Mouse (Mus musculus) hindbrain, embryonic 10.5 days (tissue): ENCODE data around the gene Maml2. TPM values are rescaled to one million over a fixed set of nuclear protein-coding genes. Genes with fewer than 3 reads are reported as not detected.

Source experiments
- DNase-seq: peaks from one replicate; pipeline ENCODE4 v3.0.0-alpha.2; 2017; ENCODE audit warnings: low spot score
- H3K27ac ChIP-seq: fragments of 300-500 bp; sonication (generic); 2 replicates; pipeline ENCODE4 v1.5.1; 2016; ENCODE audit warnings: mild to moderate bottlenecking, moderate library complexity
- H3K27me3 ChIP-seq: fragments of 300-500 bp; sonication (generic); 2 replicates; pipeline ENCODE4 v1.6.1; 2016; ENCODE audit warnings: mild to moderate bottlenecking; ENCODE audit not compliant: poor library complexity, insufficient read depth, severe bottlenecking
- H3K36me3 ChIP-seq: fragments of 300-500 bp; sonication (generic); 2 replicates; pipeline ENCODE4 v1.6.1; 2016; ENCODE audit warnings: mild to moderate bottlenecking, moderate library complexity
- H3K4me1 ChIP-seq: fragments of 300-500 bp; sonication (generic); replicated peaks from 2 replicates; pipeline ENCODE4 v1.6.1; 2016; ENCODE audit warnings: mild to moderate bottlenecking
- H3K4me3 ChIP-seq: fragments of 300-500 bp; sonication (generic); 2 replicates; pipeline ENCODE4 v1.5.1; 2016; ENCODE audit warnings: mild to moderate bottlenecking, moderate library complexity
- H3K9me3 ChIP-seq: fragments of 300-500 bp; sonication (generic); 2 replicates; pipeline ENCODE4 v1.6.1; 2016; ENCODE audit warnings: mild to moderate bottlenecking, moderate library complexity
- WGBS: fragments of 180-500 bp; shearing (Covaris S2); methylation state at CpG from one replicate; pipeline ENCODE4 v1.1.7; 2016; 5-methylcytosine and 5-hydroxymethylcytosine counted together
- polyA plus RNA-seq: library from polyadenylated mRNA; unstranded; fragments of >200 nt; fragmentation: Nextera tagmentation; extraction: Ambion mirVana; gene quantifications from 2 replicates; pipeline ENCODE4 v1.2.1, GENCODE M21; 2016

The Maml2 gene
- polyA plus RNA-seq, 1 experiment from 2014 or later, result 10.0 TPM

DNA sequence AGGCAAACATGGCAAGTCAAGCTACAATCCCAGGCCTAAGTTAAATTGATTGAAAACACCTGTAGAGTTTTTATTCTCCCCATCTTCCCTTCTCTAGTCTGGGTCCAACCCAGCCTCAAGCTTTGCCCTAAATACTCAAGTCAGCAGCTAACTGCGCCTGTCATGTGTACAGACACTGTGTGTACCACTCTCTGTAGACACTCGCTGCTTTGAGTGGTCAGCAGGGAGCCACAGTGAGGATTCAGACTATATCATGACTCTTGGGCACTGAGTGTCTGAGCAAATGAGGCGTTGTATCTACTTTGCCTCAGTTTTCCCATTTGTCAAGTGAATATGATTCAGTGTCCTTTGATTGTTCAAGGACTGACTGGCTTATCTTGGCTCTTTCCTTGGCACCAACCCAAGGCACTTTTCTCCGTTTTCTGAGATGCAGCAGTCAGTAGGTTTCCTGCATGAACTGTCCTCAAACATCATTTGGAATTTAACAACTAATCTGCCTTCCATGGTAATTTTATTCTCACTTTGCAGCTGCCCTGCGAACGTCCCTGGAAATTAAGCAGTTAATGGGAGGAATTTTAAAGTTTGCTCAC, 135.8 kb downstream of the Maml2 start:
- 88% methylated on average over 6 of the region's 6 CpGs for WGBS

DNA sequence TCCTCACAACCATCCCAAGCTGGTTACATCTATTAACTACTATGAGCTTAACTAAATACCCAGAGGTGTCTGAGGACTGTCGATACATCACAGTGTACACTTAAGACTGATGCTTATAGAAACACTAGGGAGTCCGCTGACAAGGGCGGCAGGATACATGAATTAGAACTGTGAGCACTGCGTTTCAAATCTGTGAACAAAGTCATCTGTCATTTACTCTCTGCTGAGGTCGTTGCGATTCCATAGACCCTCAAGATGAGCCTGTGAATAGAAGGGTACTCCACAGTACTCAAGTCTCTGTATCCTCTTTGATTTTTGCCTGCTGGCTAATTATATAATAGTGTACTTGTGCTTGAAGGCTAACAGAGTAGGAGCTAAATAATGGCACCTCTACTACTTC, 143.2 kb downstream of the Maml2 start:
- no peaks in the 10 kb centered on the region for H3K4me1 ChIP-seq
- DNase-seq, result no peak
- no peak overlapping the region for H3K27ac ChIP-seq
- no peak overlapping the region for H3K4me3 ChIP-seq
- WGBS, result 79% methylated on average over 6 of the region's 6 CpGs
- peaks cover 6% of the 10 kb centered on the region; the same call in 1 of the 2 replicates for H3K36me3 ChIP-seq
- no peaks in the 10 kb centered on the region for H3K27me3 ChIP-seq
- H3K9me3 ChIP-seq, result peaks cover 5% of the 10 kb centered on the region; the same call in 1 of the 2 replicates

More for the DNA sequence above, 135.8 kb downstream of the Maml2 start:
- Histone ChIP-seq H3K36me3 (peaks cover 6% of the 10 kb centered on the region; the same call in 1 of the 2 replicates), H3K4me3 (no peak overlapping the region), H3K27me3 (no peaks in the 10 kb centered on the region), H3K27ac (no peak overlapping the region), H3K4me1 (peaks cover 11% of the 10 kb centered on the region), H3K9me3 (peaks cover 5% of the 10 kb centered on the region; the same call in 1 of the 2 replicates)
- DNase-seq, result no peak

DNA sequence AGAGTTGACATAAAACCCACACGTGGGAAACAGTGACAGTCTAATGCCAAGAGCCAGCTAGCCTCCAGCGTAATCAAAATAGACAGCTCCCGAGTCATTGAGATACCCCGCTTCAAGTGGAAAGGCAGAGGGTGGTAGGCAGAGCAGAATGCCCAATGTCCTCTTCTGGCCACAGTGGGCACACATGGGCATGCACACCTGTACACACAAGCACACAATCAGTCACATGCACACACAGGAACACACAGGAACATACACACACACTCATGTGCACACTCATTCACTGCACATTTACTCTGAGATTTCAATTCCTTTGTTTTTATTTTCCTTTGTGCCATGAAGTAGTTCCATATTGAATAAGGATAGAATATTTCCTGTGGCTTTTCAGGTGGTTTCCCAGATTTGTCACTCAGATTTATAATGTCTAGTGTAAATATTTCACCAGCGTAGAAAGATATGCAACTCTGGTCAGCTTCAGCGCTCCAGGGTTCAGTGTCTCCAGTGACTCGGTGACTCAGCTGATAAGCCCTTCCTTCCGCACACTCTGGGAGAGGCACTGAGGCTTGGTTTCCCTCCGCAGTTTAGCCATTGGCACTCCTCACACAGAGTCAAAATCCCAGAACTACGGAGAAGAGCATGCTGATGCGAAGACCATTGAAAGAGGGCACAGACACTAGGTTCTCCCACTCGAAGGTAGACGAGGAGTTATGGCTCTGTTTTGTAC, 144.4 kb downstream of the Maml2 start:
- Histone ChIP-seq H3K9me3 (peaks cover 5% of the 10 kb centered on the region; the same call in 1 of the 2 replicates), H3K27ac (no peak overlapping the region), H3K36me3 (0 out of 2 replicates have a peak, but pooled peaks cover 6% of the 10 kb centered on the region), H3K27me3 (no peaks in the 10 kb centered on the region), H3K4me1 (no peaks in the 10 kb centered on the region), H3K4me3 (no peak overlapping the region)
- WGBS, result 88% methylated on average over 13 of the region's 13 CpGs
- DNase-seq, result no peak

DNA sequence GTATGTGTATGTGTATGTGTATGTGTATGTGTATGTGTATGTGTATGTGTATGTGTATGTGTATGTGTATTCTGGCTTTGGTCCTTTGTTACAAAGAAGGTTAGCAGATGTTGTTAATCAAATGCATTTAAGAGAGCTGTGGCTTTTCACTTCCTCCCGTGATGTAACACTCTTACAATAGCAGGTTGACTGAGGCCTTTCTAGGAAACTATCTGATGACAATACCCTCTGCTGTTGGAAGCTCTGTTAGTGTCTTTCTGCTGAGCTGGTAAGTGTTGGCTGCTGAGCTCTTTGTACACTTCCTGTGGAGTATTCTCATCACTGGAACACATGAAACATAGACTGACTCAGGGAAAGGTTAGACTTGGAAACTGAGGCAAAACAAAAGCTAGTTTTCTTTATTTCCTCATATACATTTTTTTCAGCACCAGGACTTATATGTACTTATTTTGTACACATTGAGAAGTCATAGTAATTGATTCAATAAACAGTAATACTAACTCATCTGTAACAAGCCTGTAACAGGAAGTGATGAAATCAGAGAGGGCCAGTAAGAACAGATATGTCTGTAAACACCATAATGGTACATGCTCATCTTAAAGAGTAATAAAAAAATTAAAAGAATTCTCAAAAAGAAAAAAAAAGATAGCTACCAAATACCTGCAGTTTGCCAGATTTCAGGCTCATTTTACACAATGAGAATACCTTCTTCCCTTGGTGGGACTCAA, 145.9 kb downstream of the Maml2 start:
- 75% methylated on average over 1 of the region's 1 CpGs for WGBS
- no peak for DNase-seq
- Histone ChIP-seq H3K27me3 (no peaks in the 10 kb centered on the region), H3K9me3 (no peaks in the 10 kb centered on the region), H3K4me1 (no peaks in the 10 kb centered on the region), H3K4me3 (no peak overlapping the region), H3K27ac (no peak overlapping the region), H3K36me3 (no peaks in the 10 kb centered on the region)

DNA sequence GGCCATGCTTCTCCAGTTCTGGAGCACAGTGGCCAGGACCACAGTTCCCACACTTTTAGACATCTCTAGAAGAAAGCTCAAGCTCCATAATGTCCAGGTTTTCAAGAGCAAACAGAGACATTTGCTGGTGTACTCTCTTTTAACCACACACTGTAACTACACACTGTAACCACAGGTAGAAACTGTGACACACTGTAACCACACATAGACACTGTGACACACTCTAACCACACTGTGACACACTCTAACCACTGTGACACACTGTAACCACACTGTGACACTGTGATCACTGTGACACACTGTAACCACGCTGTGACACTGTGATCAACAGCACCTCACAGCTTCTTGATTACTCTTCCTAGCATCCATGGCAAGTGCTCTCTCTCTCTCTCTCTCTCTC, 148.5 kb downstream of the Maml2 start:
- Histone ChIP-seq H3K27ac (no peak overlapping the region), H3K9me3 (no peaks in the 10 kb centered on the region), H3K27me3 (no peaks in the 10 kb centered on the region), H3K4me1 (0 out of 2 replicates have a peak, but pooled peaks cover 4% of the 10 kb centered on the region), H3K4me3 (no peak overlapping the region), H3K36me3 (no peaks in the 10 kb centered on the region)
- WGBS, result 78% methylated on average over 1 of the region's 1 CpGs
- no peak for DNase-seq

DNA sequence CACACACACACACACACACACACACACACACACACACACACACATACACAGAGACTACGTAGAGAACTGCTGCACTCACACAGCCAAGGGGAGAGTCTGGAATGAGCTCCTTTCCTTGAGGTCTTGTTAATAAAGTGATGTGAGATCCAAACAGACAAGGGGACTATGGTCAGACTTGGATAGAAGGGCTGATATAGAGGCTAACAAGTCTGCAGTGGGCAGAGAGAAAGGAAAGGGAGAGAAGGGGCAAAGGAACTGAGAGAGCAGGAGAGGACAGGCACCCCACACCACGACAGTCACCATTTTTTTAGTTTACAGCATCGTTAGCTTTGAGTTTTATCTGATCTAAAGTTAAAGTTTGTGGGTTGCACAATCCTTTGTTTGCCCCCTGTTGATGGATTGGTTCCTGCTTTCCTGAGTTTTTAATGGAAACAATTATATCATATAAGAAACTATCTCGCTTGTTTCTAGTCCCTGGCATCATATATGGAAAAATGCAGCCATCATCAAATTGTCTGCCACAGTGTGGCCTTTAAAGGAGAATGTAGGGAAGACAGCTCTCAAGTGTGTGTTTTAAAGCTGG, 149.0 kb downstream of the Maml2 start, which contains the start of gene Gm17571:
TSS of gene Gm17571 (minus strand) at position 51 of the 583 bp plus-strand sequence.
- DNase-seq, result no peak
- H3K27me3 ChIP-seq, result no peaks in the 10 kb centered on the region

DNA sequence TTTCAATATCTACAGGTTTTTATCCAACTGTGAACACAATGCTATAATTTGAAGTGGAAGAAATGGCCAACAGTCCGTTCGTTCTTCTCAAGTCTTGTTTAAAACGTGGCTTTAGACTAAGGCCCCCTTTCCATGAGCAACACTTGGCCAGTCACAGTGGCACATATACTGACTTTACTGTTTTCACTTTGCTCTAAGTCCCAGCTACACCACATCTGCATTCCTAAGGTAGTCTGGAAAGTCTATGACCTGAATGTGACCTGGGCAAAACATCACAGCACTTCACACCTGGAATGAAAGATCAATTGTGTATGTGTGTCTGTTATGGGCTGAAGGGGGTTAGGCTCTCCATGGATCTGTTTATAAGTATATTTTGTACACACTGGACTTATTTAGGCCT, 151.0 kb downstream of the Maml2 start:
- Histone ChIP-seq H3K27ac (no peak overlapping the region), H3K9me3 (no peaks in the 10 kb centered on the region), H3K27me3 (no peaks in the 10 kb centered on the region), H3K36me3 (no peaks in the 10 kb centered on the region), H3K4me3 (no peak overlapping the region), H3K4me1 (0 out of 2 replicates have a peak, but pooled peaks cover 4% of the 10 kb centered on the region)
- WGBS, result 85% methylated on average over 3 of the region's 3 CpGs
- no peak for DNase-seq

More for the DNA sequence above, 149.0 kb downstream of the Maml2 start, which contains the start of gene Gm17571:
- no peak within 1 kb of the TSS for H3K4me3 ChIP-seq
- H3K9me3 ChIP-seq, result no peaks in the 10 kb centered on the region
- WGBS, result 86% methylated on average over 4 of the region's 4 CpGs
- H3K4me1 ChIP-seq, result 0 out of 2 replicates have a peak, but pooled peaks cover 4% of the 10 kb centered on the region
- H3K36me3 ChIP-seq, result no peaks in the 10 kb centered on the region
- H3K27ac ChIP-seq, result no peak within 1 kb of the TSS

DNA sequence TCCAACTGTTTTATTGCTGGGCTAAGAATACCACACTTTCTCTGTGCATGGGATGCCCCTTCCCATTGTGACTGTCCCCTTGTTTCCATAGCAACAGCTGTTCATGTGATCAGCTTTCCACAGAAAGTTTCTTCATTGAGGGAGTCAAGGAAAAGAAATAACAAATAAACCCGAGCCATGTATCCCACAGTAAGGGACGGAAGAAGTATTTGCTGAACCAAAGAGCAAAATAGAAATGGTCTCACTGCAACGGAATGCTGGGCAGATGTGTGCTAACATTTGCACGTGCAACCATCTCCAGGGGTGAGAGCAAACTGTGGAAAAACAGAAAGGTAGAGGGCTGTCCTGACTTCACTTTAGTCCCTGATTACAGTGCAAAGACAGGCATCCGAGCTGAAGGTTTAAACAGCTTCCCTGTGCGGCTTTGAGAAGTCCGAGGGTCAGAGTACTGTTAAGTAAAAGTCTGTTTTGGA, 156.9 kb downstream of the Maml2 start:
- peak overlapping the region; percentile 72 for H3K27ac ChIP-seq
- 23% methylated on average over 7 of the region's 7 CpGs for WGBS

DNA sequence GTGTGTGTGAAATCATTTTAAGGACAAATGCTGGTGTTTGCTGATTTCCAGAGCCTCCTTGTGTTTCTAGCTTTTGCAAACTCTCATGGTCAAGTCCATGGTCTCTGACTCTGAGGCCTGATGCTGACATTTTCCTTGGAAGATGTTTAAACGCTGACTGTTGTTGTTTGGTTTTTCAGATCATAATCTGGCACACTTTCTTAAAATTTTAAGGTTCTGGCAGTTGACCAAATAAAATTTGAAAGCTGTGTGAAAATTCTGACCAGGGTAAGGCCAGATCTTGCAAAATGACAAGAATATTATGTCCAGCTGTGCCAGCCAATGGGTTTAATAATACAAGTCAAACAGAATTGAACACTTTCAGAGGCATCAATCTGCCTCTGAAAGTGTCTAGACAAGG, 157.5 kb downstream of the Maml2 start:
- H3K4me3 ChIP-seq, result no peak overlapping the region
- peak overlapping the region; percentile 72 for H3K27ac ChIP-seq
- 80% methylated on average over 1 of the region's 1 CpGs for WGBS

More for the DNA sequence above, 156.9 kb downstream of the Maml2 start:
- DNase-seq, result peak; percentile 26
- H3K4me1 ChIP-seq, result peaks cover 21% of the 10 kb centered on the region
- H3K9me3 ChIP-seq, result no peaks in the 10 kb centered on the region
- H3K27me3 ChIP-seq, result no peaks in the 10 kb centered on the region
- H3K4me3 ChIP-seq, result no peak overlapping the region
- no peaks in the 10 kb centered on the region for H3K36me3 ChIP-seq

DNA sequence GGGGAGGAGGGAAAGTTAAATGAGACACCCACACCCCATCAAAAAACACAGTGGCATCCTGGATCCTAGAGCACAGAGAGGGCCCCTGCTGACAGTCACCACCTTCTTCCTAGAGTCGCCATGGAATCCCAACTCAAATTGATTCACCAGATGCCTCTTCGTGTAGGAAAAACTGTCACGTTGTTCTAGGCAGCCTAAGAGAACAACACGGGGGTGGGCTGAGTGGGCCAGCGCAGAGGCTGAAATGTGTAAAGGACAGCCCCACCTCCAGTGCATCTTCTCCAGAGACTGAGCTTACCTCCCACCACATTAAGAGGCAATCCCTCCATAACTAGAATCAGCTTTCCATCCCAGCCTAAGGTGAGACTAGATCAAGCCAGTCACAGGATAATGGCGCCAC, 160.0 kb downstream of the Maml2 start:
- no peaks in the 10 kb centered on the region for H3K27me3 ChIP-seq
- no peaks in the 10 kb centered on the region for H3K9me3 ChIP-seq
- peaks cover 17% of the 10 kb centered on the region for H3K4me1 ChIP-seq
- no peak overlapping the region for H3K4me3 ChIP-seq
- WGBS, result 71% methylated on average over 6 of the region's 6 CpGs
- H3K27ac ChIP-seq, result no peak overlapping the region
- DNase-seq, result no peak
- no peaks in the 10 kb centered on the region for H3K36me3 ChIP-seq

More for the DNA sequence above, 157.5 kb downstream of the Maml2 start:
- DNase-seq, result no peak
- no peaks in the 10 kb centered on the region for H3K27me3 ChIP-seq
- peaks cover 18% of the 10 kb centered on the region for H3K4me1 ChIP-seq
- no peaks in the 10 kb centered on the region for H3K36me3 ChIP-seq
- no peaks in the 10 kb centered on the region for H3K9me3 ChIP-seq

DNA sequence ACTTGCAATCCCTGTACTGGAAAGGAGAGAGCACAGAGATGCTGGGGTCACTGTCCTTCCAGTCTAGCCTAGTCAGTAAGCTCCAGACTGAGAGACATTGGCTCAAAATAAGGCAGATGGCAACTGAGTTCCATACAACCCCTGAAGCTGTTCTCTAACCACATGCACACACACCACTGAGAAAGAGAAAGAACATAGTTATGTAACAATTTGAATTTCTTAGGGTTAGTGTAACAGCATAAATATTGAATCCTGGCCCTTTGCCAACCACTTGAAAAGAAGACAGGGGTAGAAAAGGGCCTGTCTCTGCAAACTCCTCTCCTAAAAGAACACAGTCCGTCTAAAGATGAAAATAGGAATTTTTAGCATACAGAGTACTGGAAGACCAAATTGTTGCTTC, 161.6 kb downstream of the Maml2 start:
- 94% methylated on average over 1 of the region's 1 CpGs for WGBS
- Histone ChIP-seq H3K27me3 (no peaks in the 10 kb centered on the region), H3K9me3 (no peaks in the 10 kb centered on the region), H3K27ac (no peak overlapping the region), H3K4me1 (peaks cover 12% of the 10 kb centered on the region), H3K36me3 (no peaks in the 10 kb centered on the region), H3K4me3 (no peak overlapping the region)
- DNase-seq, result no peak

DNA sequence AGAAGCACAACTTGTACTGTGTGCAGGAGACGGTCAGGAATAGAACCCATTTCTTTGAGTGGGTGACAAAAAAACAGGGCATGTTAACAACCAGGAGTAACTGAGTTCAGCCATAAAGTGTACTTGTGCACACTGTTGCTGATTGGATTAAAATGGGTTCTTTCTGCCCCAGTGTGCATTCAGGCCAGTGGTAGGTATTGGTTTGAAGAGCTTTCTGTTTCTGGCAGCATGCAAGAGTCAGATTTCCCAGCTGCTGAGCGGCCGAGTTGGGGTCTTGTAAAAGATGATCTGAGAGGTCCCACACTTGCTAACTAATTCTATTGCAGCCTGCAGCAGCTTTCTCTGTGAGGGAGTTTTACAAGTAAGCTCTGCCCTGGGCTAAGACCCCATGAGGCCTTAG, 162.3 kb downstream of the Maml2 start:
- Histone ChIP-seq H3K27me3 (no peaks in the 10 kb centered on the region), H3K9me3 (no peaks in the 10 kb centered on the region), H3K4me3 (no peak overlapping the region), H3K4me1 (peaks cover 6% of the 10 kb centered on the region), H3K36me3 (no peaks in the 10 kb centered on the region), H3K27ac (no peak overlapping the region)
- WGBS, result 82% methylated on average over 3 of the region's 3 CpGs
- DNase-seq, result no peak
